Mouse (Mus musculus) spleen, adult 2 months (tissue): Measurements from ENCODE around the gene Tcf7l2.

Experiments
- CTCF ChIP-seq: fragments of 200-500 bp; IDR thresholded peaks from 2 replicates; pipeline ENCODE4 v1.5.1; 2011; ENCODE audit warnings: mild to moderate bottlenecking, inconsistent platforms; ENCODE audit not compliant: insufficient read depth, insufficient read length, insufficient replicate concordance; ENCODE audit errors: extremely low read depth
- POLR2A ChIP-seq: fragments of 200-500 bp; IDR thresholded peaks from 2 replicates; pipeline ENCODE4 v1.6.1; 2011; ENCODE audit warnings: low read depth, low read length, inconsistent platforms

DNA sequence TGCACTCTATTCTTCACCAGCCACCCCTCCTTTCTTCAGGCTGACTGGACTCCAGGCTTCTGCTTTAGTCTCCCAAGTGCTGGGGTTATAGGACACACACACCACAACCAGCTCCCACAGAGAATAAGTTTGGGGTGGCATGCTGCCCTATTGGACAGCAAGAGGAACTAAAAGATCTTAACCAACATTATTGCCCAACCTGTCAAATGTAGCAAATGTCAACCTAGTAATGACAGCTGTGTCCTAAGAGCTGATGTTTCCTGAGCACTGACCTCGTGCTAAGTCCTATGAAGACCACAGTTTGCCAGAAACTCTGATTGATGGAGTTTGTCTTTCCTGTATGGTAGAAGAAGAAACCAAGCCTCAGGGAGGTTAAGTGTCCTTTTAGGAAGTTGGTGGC is 61.5 kb downstream of the Tcf7l2 start:
- TF ChIP-seq CTCF (no peak), POLR2A (no peak)
